Mouse (Mus musculus): Measurements from ENCODE around the gene Creb5. TPM values are rescaled to one million over a fixed set of nuclear protein-coding genes. Genes with fewer than 3 reads are reported as not detected.

The Creb5 gene
- polyA plus RNA-seq, 1 experiment = not detected

- TF ChIP-seq GATA1 (IDR thresholded peaks at IDR 0.05; ENCODE audit: low read length) = no peak
Observed at GRCm38 (mm10) chr6:53680046-53680445, 393.0 kb downstream of the Creb5 start.

- TF ChIP-seq GATA1 (IDR thresholded peaks at IDR 0.05; ENCODE audit: low read length) = no peak
Observed at GRCm38 (mm10) chr6:53684416-53684815, 397.3 kb downstream of the Creb5 start.

- no peak for TF ChIP-seq GATA1 (IDR thresholded peaks at IDR 0.05; ENCODE audit: low read length)
Observed at GRCm38 (mm10) chr6:53685323-53685722, 398.3 kb downstream of the Creb5 start.

GRCm38 (mm10) chr6:53688762-53689477 lies 401.9 kb downstream of the Creb5 start:
- no peak for TF ChIP-seq GATA1 (IDR thresholded peaks at IDR 0.05; ENCODE audit: low read length)

DNA sequence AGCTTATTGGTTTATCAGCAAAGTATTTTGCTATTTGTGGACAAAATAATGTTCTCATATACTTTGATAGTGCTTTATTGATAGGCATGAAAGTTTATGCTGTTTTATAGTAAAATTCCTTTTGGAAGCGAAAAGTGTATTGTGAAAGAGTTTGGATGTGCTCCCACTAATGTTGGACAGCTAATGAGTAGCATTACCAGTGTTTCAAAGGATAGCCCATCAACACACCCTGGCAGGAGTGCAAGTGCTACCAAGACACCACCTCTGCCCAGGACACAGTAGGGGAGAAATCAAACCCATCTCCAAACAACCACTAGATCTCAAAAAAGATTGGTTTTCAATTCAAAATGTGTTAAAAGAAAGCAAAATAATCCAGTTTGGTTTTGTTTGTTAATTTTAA lies 403.9 kb downstream of the Creb5 start:
- TF ChIP-seq GATA1 (IDR thresholded peaks at IDR 0.05; ENCODE audit: low read length) = no peak

DNA sequence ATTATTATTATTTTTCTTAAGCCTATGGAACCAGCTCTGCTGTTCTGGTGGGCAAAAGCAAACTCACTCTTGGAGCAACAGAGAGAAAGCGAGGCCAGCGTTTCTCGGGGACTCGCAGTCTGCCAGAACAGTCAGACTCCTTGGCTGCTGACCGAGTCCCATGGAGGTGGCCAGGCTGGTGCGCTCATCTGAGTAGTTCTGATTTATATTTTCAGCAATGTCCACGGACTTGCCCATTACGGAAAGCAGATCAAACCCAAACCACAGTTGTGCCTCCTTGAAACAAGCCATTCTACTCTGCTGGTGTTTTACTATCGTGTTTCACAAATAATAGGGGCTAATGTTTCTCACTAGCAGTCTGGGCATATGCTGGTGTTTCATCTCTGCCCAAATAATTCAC lies 408.1 kb downstream of the Creb5 start:
- TF ChIP-seq GATA1 (IDR thresholded peaks at IDR 0.05; ENCODE audit: low read length) = no peak

- TF ChIP-seq GATA1 (IDR thresholded peaks at IDR 0.05; ENCODE audit: low read length) = no peak
Observed at GRCm38 (mm10) chr6:53696471-53696870, 409.4 kb downstream of the Creb5 start.

DNA sequence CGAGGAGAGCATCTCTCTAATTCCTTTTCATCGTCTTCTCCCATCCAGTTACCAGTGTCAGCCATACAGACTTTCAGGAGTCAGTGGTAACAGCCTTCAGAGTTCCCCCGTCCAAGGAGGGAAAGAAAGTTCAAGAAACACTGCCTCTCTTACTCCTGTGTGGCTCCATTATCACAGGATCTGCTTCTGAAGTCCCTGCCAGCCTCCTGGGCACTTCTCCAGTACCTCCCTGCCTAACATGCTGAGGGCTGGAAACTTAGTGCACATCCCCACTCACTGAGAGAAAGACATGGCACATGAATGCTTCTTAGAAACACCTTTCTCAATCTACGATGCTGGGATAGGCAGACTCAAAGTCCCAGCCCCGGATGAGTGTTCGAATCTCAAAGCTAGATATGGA lies 409.9 kb downstream of the Creb5 start:
- TF ChIP-seq GATA1 (IDR thresholded peaks at IDR 0.05; ENCODE audit: low read length) = no peak

- TF ChIP-seq GATA1 (IDR thresholded peaks at IDR 0.05; ENCODE audit: low read length) = no peak
Observed at GRCm38 (mm10) chr6:53698128-53698749, 411.2 kb downstream of the Creb5 start.

GRCm38 (mm10) chr6:53704440-53704839 lies 417.4 kb downstream of the Creb5 start:
- TF ChIP-seq GATA1 (IDR thresholded peaks at IDR 0.05; ENCODE audit: low read length) = no peak

DNA sequence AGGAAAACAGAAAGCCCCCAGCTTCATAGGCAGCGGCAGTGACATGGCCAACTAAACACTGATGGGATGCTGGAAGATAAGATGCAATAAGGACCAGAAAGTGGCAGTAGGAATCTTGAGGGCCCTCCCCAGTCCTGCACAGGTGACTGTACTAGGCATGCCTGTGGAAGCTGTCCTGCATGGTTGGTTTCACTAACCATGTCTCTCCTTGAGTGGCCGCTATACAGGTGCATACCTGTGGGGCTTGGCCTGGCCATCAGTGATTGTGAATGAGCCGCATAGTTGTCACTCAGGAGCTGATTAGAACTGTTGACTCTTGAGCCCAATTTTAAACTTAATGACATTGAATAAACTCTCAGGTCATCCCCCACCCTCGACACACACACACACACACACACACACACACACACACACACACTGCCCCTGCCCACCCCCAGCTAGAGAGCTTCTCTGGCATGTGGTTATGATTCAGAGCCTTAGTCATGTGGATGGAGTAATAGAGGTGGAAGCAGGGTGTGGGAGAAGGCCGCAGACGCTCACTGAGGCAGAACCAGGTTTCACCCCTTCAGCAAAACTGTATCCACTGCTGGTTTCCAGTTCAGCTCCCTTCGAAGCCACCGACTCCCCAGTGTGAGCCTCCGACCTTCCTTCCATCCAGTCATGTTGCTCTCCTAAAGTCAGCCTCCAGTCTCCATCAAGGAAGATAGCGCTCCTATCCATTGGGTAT lies 419.7 kb downstream of the Creb5 start:
- no peak for TF ChIP-seq GATA1 (IDR thresholded peaks at IDR 0.05; ENCODE audit: low read length)

GRCm38 (mm10) chr6:53707795-53708194 lies 420.7 kb downstream of the Creb5 start:
- TF ChIP-seq GATA1 (IDR thresholded peaks at IDR 0.05; ENCODE audit: low read length) = no peak

- no peak for TF ChIP-seq GATA1 (IDR thresholded peaks at IDR 0.05; ENCODE audit: low read length)
Observed at GRCm38 (mm10) chr6:53709694-53710442, 422.8 kb downstream of the Creb5 start.

DNA sequence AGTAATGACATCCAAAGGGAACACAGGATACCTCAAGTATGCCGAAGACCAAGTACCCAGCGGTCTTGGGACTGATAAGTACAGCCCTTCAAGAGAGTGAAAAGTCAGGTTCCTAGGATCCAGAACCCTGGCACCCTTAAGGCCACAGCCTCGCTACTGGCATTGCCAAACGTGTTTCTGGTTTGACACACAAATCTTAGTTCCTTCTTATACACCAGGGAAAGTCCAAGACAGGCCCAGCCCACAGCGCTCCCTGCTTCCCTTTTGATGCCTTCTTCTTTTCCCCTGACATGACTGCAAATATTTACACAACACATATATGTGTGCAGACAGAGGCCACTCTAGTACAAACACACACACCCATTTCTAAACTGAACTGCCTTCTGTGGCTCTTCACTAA lies 423.5 kb downstream of the Creb5 start:
- TF ChIP-seq GATA1 (IDR thresholded peaks at IDR 0.05; ENCODE audit: low read length) = no peak

- no peak for TF ChIP-seq GATA1 (IDR thresholded peaks at IDR 0.05; ENCODE audit: low read length)
Observed at GRCm38 (mm10) chr6:53713152-53713551, 426.1 kb downstream of the Creb5 start.

DNA sequence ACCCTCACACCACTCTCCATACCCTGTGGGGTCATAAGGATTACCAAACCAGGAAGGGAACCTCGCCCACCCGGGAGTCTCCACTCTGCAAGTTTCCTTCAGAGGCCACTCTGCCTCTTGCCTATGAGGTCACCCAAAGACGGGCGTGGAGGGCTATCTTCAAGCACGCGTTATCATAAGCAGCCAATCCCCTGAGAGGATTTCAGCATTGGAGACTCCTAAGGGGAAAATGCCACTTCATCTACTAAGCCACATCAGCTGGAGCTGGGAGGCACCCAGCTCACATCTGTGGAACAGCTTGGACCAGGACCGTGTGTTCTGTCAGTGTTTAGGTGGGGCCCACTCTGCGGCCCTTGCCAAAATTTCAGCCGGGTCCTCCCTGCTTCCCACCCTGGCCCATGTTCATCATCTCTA lies 427.8 kb downstream of the Creb5 start:
- no peak for TF ChIP-seq GATA1 (IDR thresholded peaks at IDR 0.05; ENCODE audit: low read length)
